Comparison of ENCODE assay signal across 8 mouse cellular contexts in genomic region chr19:43939769-43940689, GRCm38 (mm10). TPM values are rescaled to one million over a fixed set of nuclear protein-coding genes. Genes with fewer than 3 reads are reported as not detected.
DNase-seq lines count a peak whose midpoint lies in the region.

Dnmbp (minus strand) TSS chr19:43940191.

- H3K36me3 ChIP-seq in megakaryocyte, embryonic 14.5 days (replicated peaks; ENCODE audit: low read length) = no peaks in the 10 kb centered on the region

- peaks cover 46% of the 10 kb centered on the region for H3K4me1 ChIP-seq in megakaryocyte, embryonic 14.5 days

- no peaks in the 10 kb centered on the region for H3K9me3 ChIP-seq in megakaryocyte, embryonic 14.5 days

- peaks cover 9% of the 10 kb centered on the region for H3K27me3 ChIP-seq in megakaryocyte, embryonic 14.5 days (replicated peaks)

- peak within 1 kb of the TSS; percentile 95 for H3K4me3 ChIP-seq in megakaryocyte, embryonic 14.5 days (replicated peaks)

- intact Hi-C loops in gastrocnemius, postnatal 14 days (cut with DNase I; ENCODE audit: low total_unique reads) = loop anchor here (5.0 kb wide), 1 partner anchor 108 kb away; no protein-coding TSS in a partner anchor
- intact Hi-C loops in left cerebral cortex, postnatal 10 days (cut with DNase I) = loop anchor here (1.0 to 10.0 kb wide), 3 partner anchors 63 to 185 kb away; partner anchors contain the start of genes Cox15 and Cutc

- peak; percentile 88 to 95 for DNase-seq in adrenal gland, adult (ENCODE audit: inconsistent age in 2 of 2, low spot score in 1 of 2)
- DNase-seq in embryo, embryonic 10 days (ENCODE audit: low spot score) = peak; percentile 83
- peak; percentile 91 for DNase-seq in gastrocnemius, postnatal 14 days
- peak; percentile 89 for DNase-seq in induced T-regulatory cell, adult 2 months (ENCODE audit: low read depth)
- DNase-seq in left cerebral cortex, postnatal 10 days (ENCODE audit: extremely low spot score in 1 of 2, low spot score in 2 of 2) = peak; percentile 41 to 93
- peak; percentile 63 to 78 for DNase-seq in right cerebral cortex, adult 2 months (ENCODE audit: low spot score in 2 of 2)
- peak; percentile 72 for DNase-seq in urinary bladder, postnatal 10 days (ENCODE audit: low spot score)

RNA-seq across cellular contexts. Expression of gene Dnmbp, which starts in this region (rescaled TPM):
- total RNA-seq in gastrocnemius, postnatal 14 days (2021) = 10 to 100 TPM in 1 of 2 experiments, 1 to 10 TPM in 1; 8.4 to 11.8 TPM
- total RNA-seq in left cerebral cortex, postnatal 10 days (2021) = 10 to 100 TPM in 1 of 2 experiments, 1 to 10 TPM in 1; 9.5 to 10.7 TPM
- polyA plus RNA-seq in megakaryocyte, embryonic 14.5 days (2012; ENCODE audit: insufficient read depth, low replicate concordance) = 0.70 and 2.0 TPM in 2 replicates

Comparison
In these comparisons a context has a peak if more than half of its experiments do, and no peak if none do; other contexts are left out.
1. Peak in every context shown above with its lines: DNase-seq and H3K4me3 ChIP-seq.